Mouse (Mus musculus) heart, postnatal 0 days (tissue): Measurements from ENCODE around the gene Pdss2. TPM values are rescaled to one million over a fixed set of nuclear protein-coding genes. Genes with fewer than 3 reads are reported as not detected.

Source experiments
- ATAC-seq: fragments of 200-750 bp; cut with Nextera tagmentation; 2 replicates; pipeline ENCODE4 v1.8.0; 2017; ENCODE audit warnings: low read depth, moderate number of reproducible peaks, moderate library complexity; ENCODE audit not compliant: insufficient read depth
- DNase-seq: peaks from one replicate; pipeline ENCODE4 v3.0.0-alpha.2; 2016; ENCODE audit warnings: low spot score
- H3K27ac ChIP-seq: fragments of 300-500 bp; sonication (generic); 2 replicates; pipeline ENCODE4 v1.5.1; 2014; ENCODE audit warnings: low read depth, mild to moderate bottlenecking
- H3K27me3 ChIP-seq: fragments of 300-500 bp; sonication (generic); 2 replicates; pipeline ENCODE4 v1.6.1; 2014; ENCODE audit warnings: low read length, mixed read lengths; ENCODE audit not compliant: control insufficient read depth, insufficient read depth
- H3K36me3 ChIP-seq: fragments of 300-500 bp; sonication (generic); replicated peaks from 2 replicates; pipeline ENCODE4 v1.6.1; 2014; ENCODE audit warnings: low read length, mixed read lengths; ENCODE audit not compliant: control insufficient read depth, insufficient read depth
- H3K4me1 ChIP-seq: fragments of 300-500 bp; sonication (generic); 2 replicates; pipeline ENCODE4 v1.6.1; 2014; ENCODE audit warnings: antibody characterized with exemption; ENCODE audit not compliant: control insufficient read depth, insufficient read depth
- H3K4me2 ChIP-seq: fragments of 300-500 bp; sonication (generic); 2 replicates; pipeline ENCODE4 v1.6.1; 2014; ENCODE audit warnings: low read depth, mild to moderate bottlenecking, low read length, moderate library complexity
- H3K4me3 ChIP-seq: fragments of 300-500 bp; sonication (generic); 2 replicates; pipeline ENCODE4 v1.5.1; 2014; ENCODE audit warnings: low read depth, low read length
- H3K9ac ChIP-seq: fragments of 300-500 bp; sonication (generic); replicated peaks from 2 replicates; pipeline ENCODE4 v1.6.1; 2014; ENCODE audit warnings: low read depth, low read length, mixed read lengths
- H3K9me3 ChIP-seq: fragments of 300-500 bp; sonication (generic); replicated peaks from 2 replicates; pipeline ENCODE4 v1.6.1; 2016; ENCODE audit warnings: low read length; ENCODE audit not compliant: control insufficient read depth
- CTCF ChIP-seq: IDR thresholded peaks from 2 replicates; pipeline ENCODE4 v1.5.1; 2016; ENCODE audit warnings: antibody characterized with exemption, control low read depth, low read depth
- EP300 ChIP-seq: IDR thresholded peaks from 2 replicates; pipeline ENCODE4 v1.6.1; 2016; ENCODE audit warnings: antibody characterized with exemption, low read depth
- WGBS: fragments of 180-500 bp; shearing (Covaris S2); extraction: QIAGEN DNeasy Blood & Tissue Kit; methylation state at CpG from one replicate; pipeline ENCODE4 v1.1.7; 2014; 5-methylcytosine and 5-hydroxymethylcytosine counted together
- polyA plus RNA-seq: library from polyadenylated mRNA; unstranded; fragments of >200 nt; fragmentation: Nextera tagmentation; extraction: Ambion mirVana; gene quantifications from 2 replicates; pipeline ENCODE4 v1.2.1, GENCODE M21; 2015
- total RNA-seq: library from RNA; depleted of rRNA; stranded (reverse); fragments of >200 nt; gene quantifications from 2 replicates; pipeline ENCODE4 v1.2.3, GENCODE M21; 2014; ENCODE audit warnings: low replicate concordance

Gene Pdss2
- total and polyA plus RNA-seq, 2 experiments from 2014 or later, result 14.7 to 28.9 TPM

GRCm38 (mm10) chr10:43368611-43369010 lies 147.3 kb downstream of the Pdss2 start:
- Histone ChIP-seq H3K9ac (no peak overlapping the region), H3K36me3 (no peaks in the 10 kb centered on the region), H3K4me3 (no peak overlapping the region), H3K4me1 (no peaks in the 10 kb centered on the region), H3K27ac (no peak overlapping the region), H3K4me2 (no peak overlapping the region), H3K9me3 (no peaks in the 10 kb centered on the region), H3K27me3 (no peaks in the 10 kb centered on the region)
- ATAC-seq (no peak), DNase-seq (no peak)
- no peak for TF ChIP-seq CTCF
- TF ChIP-seq EP300, result no peak
- WGBS, result 88% methylated on average over 5 of the region's 5 CpGs

GRCm38 (mm10) chr10:43372315-43372714 lies 151.0 kb downstream of the Pdss2 start:
- DNase-seq, result peak; percentile 39
- Histone ChIP-seq H3K9ac (no peak overlapping the region), H3K4me3 (no peak overlapping the region)

DNA sequence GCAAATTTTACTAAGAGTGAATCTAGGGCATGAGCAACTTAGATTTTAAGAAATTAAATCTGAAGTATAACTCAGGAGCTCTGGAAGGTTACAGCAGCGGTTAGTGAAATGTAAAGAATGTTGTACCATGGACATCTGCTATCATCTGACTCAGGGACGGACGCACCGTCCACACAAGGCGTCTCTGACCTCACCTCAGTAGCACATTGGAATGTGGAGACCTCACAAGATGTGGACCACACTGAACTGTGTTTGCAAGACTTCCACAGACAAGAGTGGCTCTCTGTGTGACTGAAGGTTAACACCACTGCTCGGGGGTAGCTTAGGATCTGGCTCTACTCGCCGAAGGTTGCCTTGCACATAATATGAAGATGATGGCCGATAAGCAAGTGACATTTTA lies 151.7 kb downstream of the Pdss2 start:
- H3K27ac ChIP-seq, result no peak overlapping the region
- 60% methylated on average over 9 of the region's 9 CpGs for WGBS
- TF ChIP-seq EP300 (no peak), CTCF (no peak)
- H3K27me3 ChIP-seq, result no peaks in the 10 kb centered on the region
- H3K4me2 ChIP-seq, result no peak overlapping the region
- no peaks in the 10 kb centered on the region for H3K4me1 ChIP-seq
- H3K9ac ChIP-seq, result no peak overlapping the region
- DNase-seq (no peak), ATAC-seq (no peak)
- H3K9me3 ChIP-seq, result no peaks in the 10 kb centered on the region
- no peak overlapping the region for H3K4me3 ChIP-seq
- no peaks in the 10 kb centered on the region for H3K36me3 ChIP-seq

More at GRCm38 (mm10) chr10:43372315-43372714, 151.0 kb downstream of the Pdss2 start:
- 0 out of 2 replicates have a peak overlapping the region, but pooled peaks have one; percentile 17 for H3K4me2 ChIP-seq
- no peaks in the 10 kb centered on the region for H3K9me3 ChIP-seq
- WGBS, result 36% methylated on average over 7 of the region's 7 CpGs
- H3K36me3 ChIP-seq, result no peaks in the 10 kb centered on the region
- no peaks in the 10 kb centered on the region for H3K27me3 ChIP-seq
- peak overlapping the region; percentile 9; the same call in 1 of the 2 replicates for H3K27ac ChIP-seq
- peak; percentile 60; the same call in 1 of the 2 replicates for ATAC-seq
- no peaks in the 10 kb centered on the region for H3K4me1 ChIP-seq
- TF ChIP-seq CTCF (no peak), EP300 (no peak)

DNA sequence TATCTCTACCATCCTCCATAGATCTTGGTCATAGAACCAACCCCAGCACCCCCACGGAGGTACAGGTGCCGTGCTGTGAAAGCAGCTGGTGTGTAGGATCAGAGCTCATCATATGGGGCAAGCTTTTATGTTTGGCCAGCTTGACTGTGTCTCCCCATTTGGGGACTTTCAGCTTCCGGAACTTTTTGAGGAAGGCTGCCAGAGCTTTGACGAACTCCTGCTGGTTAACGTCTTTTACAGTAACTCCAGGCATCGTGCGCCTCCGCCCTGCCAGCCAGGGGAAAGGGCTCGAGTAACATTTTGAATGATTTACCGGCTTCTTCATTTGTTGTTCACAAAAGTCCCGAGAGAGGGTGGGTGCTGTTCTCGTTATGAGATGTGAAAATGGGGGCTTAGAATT lies 152.4 kb downstream of the Pdss2 start:
- TF ChIP-seq CTCF (no peak), EP300 (no peak)
- Histone ChIP-seq H3K9me3 (no peaks in the 10 kb centered on the region), H3K4me1 (no peaks in the 10 kb centered on the region), H3K27me3 (no peaks in the 10 kb centered on the region), H3K9ac (no peak overlapping the region), H3K27ac (no peak overlapping the region), H3K4me3 (no peak overlapping the region), H3K4me2 (no peak overlapping the region), H3K36me3 (no peaks in the 10 kb centered on the region)
- no peak for ATAC-seq
- DNase-seq, result no peak
- WGBS, result 86% methylated on average over 12 of the region's 12 CpGs

DNA sequence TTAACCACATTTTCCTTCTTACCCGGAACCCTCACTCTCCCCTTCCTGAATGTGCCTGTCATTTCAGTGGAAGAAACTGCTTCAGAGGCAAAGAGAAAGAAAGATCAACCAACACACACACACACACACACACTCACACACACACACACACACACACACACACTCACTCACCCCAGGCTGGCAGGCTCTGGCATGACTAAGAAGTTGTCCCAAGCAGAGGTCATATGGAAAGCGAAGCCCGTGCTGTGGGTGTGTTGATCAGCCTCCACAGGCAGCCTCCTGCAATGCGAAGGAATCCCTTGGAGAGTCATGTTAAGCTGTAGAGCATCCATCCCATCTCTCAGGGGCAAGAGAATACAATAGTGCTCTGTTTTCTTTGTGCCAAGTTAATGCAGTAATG lies 154.0 kb downstream of the Pdss2 start:
- 83% methylated on average over 4 of the region's 4 CpGs for WGBS
- no peak for DNase-seq
- H3K4me2 ChIP-seq, result no peak overlapping the region

DNA sequence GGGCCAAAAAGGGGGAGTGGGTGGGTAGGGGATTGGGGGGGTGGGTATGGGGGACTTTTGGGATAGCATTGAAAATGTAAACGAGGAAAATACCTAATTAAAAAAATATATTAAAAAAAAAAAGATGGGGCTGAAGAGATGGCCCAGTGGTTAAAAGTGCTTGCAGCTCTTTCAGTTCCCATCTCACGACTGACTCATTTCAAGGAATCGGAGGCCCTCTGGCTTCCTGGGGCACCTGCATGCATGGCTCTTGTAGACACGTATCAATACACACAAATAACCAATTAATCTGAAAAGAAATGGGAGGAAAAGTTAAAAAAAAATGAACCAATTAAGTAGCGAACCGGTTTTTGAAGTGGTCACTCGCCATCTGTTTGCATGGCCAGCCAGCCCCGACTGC lies 155.5 kb downstream of the Pdss2 start:
- no peak for ATAC-seq
- Histone ChIP-seq H3K9me3 (no peaks in the 10 kb centered on the region), H3K4me1 (no peaks in the 10 kb centered on the region), H3K36me3 (no peaks in the 10 kb centered on the region), H3K27ac (no peak overlapping the region), H3K4me3 (no peak overlapping the region), H3K9ac (no peak overlapping the region), H3K27me3 (no peaks in the 10 kb centered on the region), H3K4me2 (no peak overlapping the region)
- no peak for DNase-seq
- 89% methylated on average over 8 of the region's 8 CpGs for WGBS
- TF ChIP-seq CTCF (no peak), EP300 (no peak)

More for the DNA sequence above, 154.0 kb downstream of the Pdss2 start:
- Histone ChIP-seq H3K4me3 (no peak overlapping the region), H3K36me3 (no peaks in the 10 kb centered on the region), H3K27me3 (no peaks in the 10 kb centered on the region), H3K9me3 (no peaks in the 10 kb centered on the region), H3K27ac (no peak overlapping the region), H3K9ac (no peak overlapping the region), H3K4me1 (no peaks in the 10 kb centered on the region)
- no peak for ATAC-seq
- no peak for TF ChIP-seq CTCF
- TF ChIP-seq EP300, result no peak
